Mouse (Mus musculus) R1 (cell line): ENCODE measurements around the gene Fam83e.

Experiments used
- DNase-seq: peaks from one replicate; pipeline ENCODE4 v3.0.0-alpha.2; 2018; ENCODE audit warnings: low read depth, low spot score

The Fam83e gene

DNA sequence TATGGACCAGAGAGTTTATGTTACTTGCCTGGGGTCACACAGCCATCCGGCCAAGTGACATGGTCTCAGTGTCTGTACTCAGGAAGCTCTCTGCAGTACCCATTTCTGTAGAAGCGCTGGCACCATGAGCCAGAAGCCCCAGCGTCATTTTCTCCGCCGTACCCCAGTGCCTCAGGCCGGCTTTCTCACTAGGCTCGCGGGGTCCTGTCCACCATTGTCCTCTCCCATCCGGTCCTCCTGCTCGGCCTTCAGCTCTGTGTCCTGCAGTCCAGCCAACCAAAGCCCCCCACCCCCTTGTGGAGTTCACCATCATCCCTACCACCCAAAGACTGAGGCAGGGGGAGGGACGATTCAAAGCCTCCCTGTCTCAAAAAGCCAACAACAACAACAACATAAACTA lies 19.4 kb upstream of the Fam83e start:
- DNase-seq = no peak

DNA sequence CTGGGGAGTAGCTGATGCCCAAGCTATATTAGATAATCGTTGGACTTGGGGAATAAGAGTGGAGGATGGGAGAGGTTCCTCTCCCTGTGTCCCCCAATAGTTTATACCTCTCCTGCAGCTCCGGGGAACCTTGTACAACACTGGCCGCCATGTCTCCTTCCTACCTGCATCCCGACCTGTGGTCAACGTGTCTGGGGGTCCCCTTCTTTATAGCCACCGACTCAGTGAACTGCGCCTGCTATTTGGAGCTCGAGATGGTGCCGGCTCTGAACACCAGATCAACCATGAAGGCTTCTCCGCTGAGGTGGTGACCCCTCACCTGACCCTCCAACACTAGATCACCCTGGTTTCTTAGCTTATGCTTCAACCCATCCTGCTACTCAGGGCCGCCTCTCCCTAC lies 18.7 kb upstream of the Fam83e start:
- no peak for DNase-seq

DNA sequence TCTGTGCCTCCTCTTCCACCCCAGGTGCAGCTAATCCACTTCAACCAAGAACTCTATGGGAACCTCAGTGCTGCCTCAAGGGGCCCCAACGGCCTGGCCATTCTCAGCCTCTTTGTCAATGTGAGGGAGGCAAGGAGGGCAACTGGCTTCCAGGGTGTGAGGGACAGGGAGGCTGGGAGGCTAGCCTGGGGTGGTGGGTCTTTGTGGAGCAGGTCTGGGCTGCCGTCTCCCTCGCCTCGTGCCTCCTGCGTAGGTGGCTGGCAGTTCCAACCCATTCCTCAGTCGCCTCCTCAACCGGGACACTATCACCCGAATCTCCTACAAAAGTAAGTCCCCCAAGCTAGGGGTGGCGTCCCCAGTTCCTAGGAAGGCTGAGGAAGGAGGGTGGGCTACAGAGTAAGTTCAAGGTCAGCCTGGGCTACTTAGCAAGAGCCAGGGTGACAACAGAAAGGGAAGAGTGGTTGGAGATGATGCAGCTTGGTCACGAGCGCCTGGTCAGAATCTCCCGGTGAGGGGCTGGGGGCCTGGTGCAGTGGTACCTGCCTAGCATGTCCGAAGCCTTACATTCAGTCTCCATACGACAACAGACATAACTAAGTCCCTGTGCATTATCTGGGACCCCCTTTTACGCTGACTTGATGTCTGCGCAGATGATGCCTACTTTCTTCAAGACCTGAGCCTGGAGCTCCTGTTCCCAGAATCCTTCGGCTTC lies 18.0 kb upstream of the Fam83e start:
- no peak for DNase-seq

- no peak for DNase-seq
Observed at GRCm38 (mm10) chr7:45703521-45704033, 17.4 kb upstream of the Fam83e start.

- peak; percentile 70 for DNase-seq
Observed at GRCm38 (mm10) chr7:45704046-45704559, 16.9 kb upstream of the Fam83e start.

DNA sequence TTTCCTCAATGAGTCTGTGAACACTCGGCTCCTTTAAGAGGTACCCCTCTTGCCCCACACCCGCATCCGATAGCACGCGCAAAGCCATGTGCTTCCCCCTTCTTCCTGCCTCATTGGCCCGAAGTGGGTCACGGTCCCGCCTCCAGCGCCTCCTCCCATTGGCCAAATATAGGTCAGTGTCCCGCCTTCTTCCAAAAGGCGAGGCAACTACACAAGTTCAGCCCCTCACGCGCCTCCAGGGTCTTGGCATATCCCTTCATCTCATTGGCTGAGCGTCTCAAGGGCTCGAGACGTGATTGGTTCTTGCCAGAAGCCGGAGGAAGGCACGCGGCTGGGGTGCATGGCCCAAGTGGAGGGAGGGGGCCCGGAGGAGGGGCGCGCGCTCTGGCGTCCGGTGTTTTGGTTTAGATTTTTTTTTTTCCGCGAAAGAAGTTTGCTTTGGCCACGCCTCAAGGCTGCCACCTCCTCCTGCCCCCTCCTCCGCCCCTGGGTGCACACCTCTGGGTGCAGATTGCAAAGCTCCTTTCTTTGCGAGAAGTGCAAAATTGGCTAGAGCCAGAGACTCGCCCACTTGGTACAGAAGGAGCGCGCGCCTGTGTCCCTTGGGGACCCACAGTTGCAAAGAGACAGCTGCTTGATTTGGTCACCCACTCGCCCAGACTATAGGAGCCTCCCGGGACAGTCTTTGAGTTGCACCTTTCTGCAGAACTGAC lies 16.1 kb upstream of the Fam83e start, which contains the start of gene Dbp:
TSS of gene Dbp (plus strand) at position 359 of the 713 bp plus-strand sequence.
- DNase-seq = peak; percentile 100

DNA sequence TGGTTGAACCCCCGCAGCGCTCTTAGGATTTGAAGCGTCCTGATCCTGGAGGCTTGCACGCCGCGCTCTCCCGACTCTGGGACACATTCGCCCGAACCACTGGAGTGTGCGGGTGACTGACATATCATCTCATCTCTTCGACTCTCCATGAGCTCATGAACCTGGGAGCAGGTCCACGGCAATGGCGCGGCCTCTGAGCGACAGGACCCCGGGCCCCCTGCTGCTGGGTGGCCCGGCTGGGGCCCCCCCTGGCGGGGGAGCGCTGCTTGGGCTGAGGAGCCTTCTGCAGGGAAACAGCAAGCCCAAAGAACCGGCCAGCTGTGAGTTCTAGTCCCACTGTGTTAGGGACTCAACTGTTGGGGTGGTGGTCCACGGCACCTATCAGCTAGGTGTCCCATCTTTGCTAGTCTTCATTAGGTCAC lies 15.6 kb upstream of the Fam83e start:
- DNase-seq = no peak

- DNase-seq = peak; percentile 81
Observed at GRCm38 (mm10) chr7:45705873-45706281, 15.1 kb upstream of the Fam83e start.

- peak; percentile 81 for DNase-seq
Observed at GRCm38 (mm10) chr7:45706721-45707241, 14.2 kb upstream of the Fam83e start.

- DNase-seq = peak; percentile 94
Observed at GRCm38 (mm10) chr7:45707375-45707967, 13.5 kb upstream of the Fam83e start.

DNA sequence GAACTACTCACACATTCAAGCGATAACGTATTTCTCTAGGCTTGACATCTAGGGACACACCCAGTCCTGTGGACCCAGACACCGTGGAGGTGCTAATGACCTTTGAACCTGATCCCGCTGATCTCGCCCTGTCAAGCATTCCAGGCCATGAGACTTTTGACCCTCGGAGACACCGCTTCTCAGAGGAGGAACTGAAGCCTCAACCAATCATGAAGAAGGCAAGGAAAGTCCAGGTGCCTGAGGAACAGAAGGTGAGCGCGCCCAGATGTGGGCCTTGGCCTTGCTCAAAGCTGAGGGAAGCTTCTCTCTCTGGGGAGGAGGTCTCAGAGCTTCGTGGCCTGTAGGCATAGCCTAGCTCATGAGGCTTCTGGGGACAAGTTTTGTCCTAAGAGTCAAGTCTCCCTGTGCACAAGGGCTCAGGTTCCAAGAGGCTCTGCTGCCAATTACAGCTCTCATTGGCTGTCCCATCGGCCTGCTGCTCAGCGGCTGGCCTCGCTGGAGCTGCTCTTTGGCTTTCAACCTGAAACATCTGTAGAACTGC lies 12.7 kb upstream of the Fam83e start:
- peak; percentile 57 for DNase-seq

DNA sequence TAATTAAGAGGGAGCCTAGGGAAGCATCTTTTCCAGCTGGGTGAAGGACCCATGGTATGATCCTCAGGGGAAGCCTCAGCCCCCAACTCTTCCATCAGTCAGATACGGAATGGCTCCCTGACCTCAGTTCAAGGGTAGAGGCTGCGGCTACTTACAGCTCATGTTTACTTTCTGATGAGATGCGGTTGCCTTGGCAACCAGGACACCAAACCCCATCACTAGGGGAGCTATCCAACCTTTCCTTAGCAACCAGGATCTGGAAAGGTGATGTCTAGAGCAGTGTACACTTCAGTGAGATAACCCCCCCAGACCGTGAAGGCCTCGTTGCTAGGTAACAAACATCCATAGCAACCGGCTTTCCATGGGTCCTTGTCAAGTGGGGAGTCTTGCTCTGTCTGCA lies 12.0 kb upstream of the Fam83e start:
- DNase-seq = peak; percentile 90

- DNase-seq = peak; percentile 39
Observed at GRCm38 (mm10) chr7:45709677-45710355, 11.2 kb upstream of the Fam83e start.

DNA sequence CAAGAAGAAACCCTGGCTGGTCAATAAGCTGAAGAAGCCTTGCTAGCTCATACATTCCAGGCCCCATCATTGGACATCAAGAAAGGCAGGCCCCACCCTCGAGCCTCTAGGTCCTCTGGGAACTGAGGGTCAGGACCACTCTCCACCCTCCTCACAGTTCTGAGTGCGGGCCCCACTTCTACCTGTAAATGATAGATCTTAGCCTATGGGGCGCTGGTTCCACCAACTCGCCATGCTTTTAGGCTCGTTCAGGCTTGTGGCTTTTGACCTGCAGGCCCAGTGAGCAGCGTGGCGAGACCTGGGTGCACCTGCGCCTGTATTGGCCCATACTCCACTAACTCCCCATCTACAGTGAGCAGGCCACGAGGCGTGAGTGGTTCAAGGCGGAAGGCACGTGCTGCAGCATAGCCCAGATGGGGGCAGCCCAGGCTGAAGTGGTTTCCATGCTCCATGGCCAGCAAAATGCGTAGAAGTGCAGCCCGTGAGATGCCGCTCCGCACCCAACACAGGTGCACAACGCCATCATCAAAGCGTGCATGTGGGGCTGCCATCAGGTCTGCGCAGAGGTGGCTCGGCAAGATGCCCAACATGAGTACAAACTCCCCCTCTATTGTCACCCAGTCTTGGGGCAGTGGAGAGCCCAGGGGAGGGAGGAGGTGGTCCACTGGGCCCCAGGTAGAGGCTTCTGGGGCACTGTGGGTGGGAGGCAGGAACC lies 10.4 kb upstream of the Fam83e start:
- DNase-seq = no peak

DNA sequence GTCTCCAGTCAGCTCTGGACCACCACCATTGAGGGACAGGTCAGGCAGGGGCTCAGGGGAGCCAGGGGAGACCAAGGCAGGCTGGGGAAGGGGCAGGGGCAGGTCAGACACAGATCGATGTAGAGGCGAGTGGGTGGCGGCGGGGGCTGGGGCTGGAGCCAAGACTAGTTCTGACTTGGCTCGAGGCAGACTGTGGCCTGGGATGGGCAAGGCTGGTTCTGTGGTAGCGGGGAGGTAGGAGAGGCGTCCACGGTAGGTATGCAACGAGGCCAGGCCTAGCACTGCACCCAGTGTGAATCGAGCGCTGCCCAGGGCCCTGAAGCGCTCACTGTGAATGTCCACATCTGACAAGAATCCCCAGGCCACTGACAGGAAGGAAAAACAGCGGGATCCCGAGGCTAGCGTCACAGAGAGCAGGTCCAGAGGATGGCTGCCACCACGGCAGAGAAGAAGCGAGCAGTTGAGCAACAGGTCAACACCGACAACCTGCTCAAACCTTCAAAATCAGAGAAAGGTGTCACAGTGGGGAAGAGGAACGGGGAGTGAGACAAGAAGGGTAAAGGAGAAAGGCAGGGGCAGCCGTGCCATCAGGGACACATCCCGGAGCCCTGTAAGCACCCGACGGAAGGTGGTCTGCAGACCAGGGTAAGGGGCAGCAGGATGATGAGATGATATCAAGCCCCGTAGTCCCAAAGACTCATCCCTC lies 9.5 kb upstream of the Fam83e start:
- no peak for DNase-seq

DNA sequence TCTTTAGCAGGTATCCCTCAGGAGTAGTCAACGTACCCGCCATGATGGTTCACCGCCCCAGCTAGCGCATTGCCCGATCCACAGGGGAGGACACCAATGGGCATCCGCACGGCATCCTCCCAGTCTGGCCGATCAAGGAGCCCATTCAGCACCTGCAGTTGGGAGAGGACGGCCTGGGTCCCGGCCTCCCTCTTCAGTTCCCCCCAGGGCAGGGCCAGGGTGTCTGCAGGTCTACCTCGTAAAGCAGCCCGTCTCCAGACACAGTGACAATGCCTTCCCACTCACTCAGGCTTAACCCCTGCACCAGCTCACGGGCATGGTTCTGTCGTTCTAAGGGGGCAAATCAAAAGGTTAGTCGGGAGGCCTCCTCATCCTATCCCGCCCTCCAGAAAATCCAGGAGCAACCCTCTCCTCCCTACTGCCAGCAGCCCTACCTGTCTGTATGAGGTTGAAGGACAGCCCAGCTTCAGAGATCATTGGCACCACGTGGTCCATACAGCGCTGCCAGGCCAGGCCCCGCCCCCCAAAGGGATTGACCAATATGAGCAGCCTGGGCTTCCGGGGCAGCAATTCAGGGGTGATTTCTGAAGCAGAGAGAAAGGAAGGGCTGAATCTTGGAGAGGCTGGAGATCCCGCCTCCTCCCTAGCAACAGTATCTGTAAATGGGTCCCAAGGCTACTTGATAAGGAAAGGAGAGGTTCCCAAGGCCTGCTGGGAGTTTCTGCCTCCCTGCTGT lies 8.8 kb upstream of the Fam83e start:
- peak; percentile 72 for DNase-seq

DNA sequence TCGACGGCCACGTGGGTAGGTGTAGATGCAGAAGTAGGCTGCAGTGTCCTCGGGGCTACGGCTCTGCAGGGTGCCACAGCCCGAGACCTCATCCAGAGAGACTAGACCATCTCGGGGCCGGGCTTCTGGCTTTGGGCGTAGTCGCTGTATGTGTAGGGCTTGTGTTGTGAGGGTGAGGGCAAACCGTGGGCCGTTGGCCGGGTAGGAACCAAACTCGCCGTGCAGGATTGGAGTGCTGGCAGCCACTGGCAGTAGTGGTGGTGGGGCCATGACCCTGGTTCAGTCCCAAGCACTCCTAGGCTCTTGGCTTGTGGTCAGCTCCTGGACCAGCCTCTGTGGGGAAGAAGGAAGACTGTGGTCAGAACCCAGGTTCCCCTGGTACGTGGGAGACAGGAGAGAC lies 7.6 kb upstream of the Fam83e start:
- no peak for DNase-seq

DNA sequence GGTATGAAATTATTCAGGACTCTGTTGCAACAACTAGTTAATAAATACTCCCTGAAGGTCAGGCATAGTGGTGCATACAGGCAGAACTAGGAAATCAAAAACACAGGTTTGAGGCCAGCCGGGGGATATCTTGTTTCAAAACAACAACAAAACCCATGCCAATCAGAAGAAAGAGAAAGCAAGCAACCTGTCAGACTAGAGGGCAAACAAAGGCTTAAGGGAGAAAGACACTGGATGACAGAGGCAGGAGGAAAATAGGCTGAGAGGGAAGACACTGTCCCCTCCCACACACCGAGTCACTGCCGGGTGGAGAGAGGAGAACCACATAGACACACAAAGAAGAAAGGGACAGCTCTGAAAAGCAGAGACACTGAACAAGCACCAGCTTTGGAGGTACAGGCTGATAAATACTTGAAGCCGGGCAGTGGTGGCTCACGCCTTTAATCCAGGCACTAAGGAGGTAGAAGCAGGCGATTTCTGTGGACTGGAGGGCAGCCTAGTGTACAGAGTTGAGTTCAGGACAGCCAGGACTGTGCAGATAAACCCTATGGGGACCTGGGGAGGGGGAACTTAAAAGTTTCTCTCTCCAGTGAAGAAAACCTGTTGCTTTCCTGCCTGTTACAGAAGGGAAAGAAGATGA lies 7.0 kb upstream of the Fam83e start:
- no peak for DNase-seq

- DNase-seq = peak; percentile 86
Observed at GRCm38 (mm10) chr7:45714630-45715089, 6.4 kb upstream of the Fam83e start.
